27 mouse cellular contexts compared by ENCODE assay signal in the genomic region with DNA sequence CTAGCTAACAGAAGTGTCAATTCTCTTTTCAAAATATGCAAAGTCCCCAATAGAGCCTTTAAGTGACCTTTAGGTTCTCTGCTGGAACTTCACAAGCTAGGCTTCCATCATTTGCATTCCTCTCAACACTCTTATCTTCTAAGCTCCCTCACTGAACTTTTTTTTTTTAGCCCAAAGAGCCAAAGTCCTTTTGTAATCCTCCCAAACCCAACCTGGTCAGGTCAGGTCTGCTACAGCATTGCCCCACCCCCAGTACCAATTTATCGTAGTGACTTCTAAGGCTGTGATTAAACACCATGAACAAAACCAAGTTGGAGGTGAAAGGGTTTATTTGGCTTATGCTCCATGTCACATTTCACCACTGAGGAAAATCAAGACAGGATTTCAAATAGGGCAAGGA.
A peak's percentile ranks its signal among the peaks of the same experiment; 100 is the strongest.
DNase-seq lines count a peak whose midpoint lies in the region; ATAC-seq and TF ChIP-seq lines count a peak whose summit lies in the region.
"Had no signal": no experiment of that assay in that cellular context is flagged by ENCODE, and none has a peak within 500 bp of the region (broad histone marks: within the 10 kb centered on the region; RNA-seq: fewer than 3 reads in every experiment).

No protein-coding gene starts in this region.

- TF ChIP-seq CTCF in intestine, postnatal 0 days (IDR thresholded peaks at IDR 0.05; ENCODE audit: low read depth), result no peak

- no peaks in the 10 kb centered on the region for H3K9me3 ChIP-seq in intestine, embryonic 15.5 days
- no peaks in the 10 kb centered on the region for H3K9me3 ChIP-seq in intestine, postnatal 0 days (ENCODE audit: control insufficient read depth)
- no peaks in the 10 kb centered on the region for H3K9me3 ChIP-seq in intestine, embryonic 16.5 days (ENCODE audit: control insufficient read depth, low read length)
- no peaks in the 10 kb centered on the region for H3K9me3 ChIP-seq in stomach, embryonic 16.5 days (replicated peaks; ENCODE audit: control insufficient read depth, low read length)
- H3K9me3 ChIP-seq: embryonic facial prominence, embryonic 13.5 days; embryonic facial prominence, embryonic 15.5 days; forebrain, embryonic 10.5 days; forebrain, embryonic 12.5 days; G1E had no signal

- H3K27me3 ChIP-seq in intestine, embryonic 15.5 days (replicated peaks), result no peaks in the 10 kb centered on the region
- H3K27me3 ChIP-seq in intestine, postnatal 0 days (replicated peaks; ENCODE audit: control insufficient read depth, insufficient read depth, low read length), result no peaks in the 10 kb centered on the region
- H3K27me3 ChIP-seq in intestine, embryonic 16.5 days (replicated peaks; ENCODE audit: control insufficient read depth, insufficient read depth, low read length), result no peaks in the 10 kb centered on the region
- H3K27me3 ChIP-seq in stomach, embryonic 16.5 days (ENCODE audit: control insufficient read depth, insufficient read depth, low read length), result no peaks in the 10 kb centered on the region
- H3K27me3 ChIP-seq: CH12.LX; embryonic facial prominence, embryonic 13.5 days; embryonic facial prominence, embryonic 15.5 days; forebrain, embryonic 12.5 days; Patski had no signal

- 53% methylated on average over 1 of the region's 1 CpGs for WGBS in intestine, embryonic 15.5 days
- 30% methylated on average over 1 of the region's 1 CpGs for WGBS in intestine, postnatal 0 days
- 54% methylated on average over 1 of the region's 1 CpGs for WGBS in intestine, embryonic 16.5 days
- WGBS in stomach, embryonic 16.5 days, result 50% methylated on average over 1 of the region's 1 CpGs

- H3K27ac ChIP-seq in intestine, embryonic 15.5 days, result no peak overlapping the region
- H3K27ac ChIP-seq in intestine, postnatal 0 days (ENCODE audit: low read depth, low read length), result no peak overlapping the region
- H3K27ac ChIP-seq in intestine, embryonic 16.5 days (ENCODE audit: low read length), result no peak overlapping the region
- peak overlapping the region; percentile 46; the same call in 1 of the 2 replicates for H3K27ac ChIP-seq in stomach, embryonic 16.5 days (ENCODE audit: low read length)
- H3K27ac ChIP-seq: embryonic facial prominence, embryonic 13.5 days; embryonic facial prominence, embryonic 15.5 days; forebrain, embryonic 10.5 days; forebrain, embryonic 12.5 days had no signal

- peak; percentile 83 for ATAC-seq in intestine, embryonic 15.5 days
- no peak for ATAC-seq in intestine, postnatal 0 days
- peak; percentile 72 for ATAC-seq in intestine, embryonic 16.5 days
- ATAC-seq in stomach, embryonic 16.5 days (ENCODE audit: insufficient read depth, low FRiP score), result no peak
- ATAC-seq: activated CD4-positive, CD25-positive, alpha-beta regulatory T cell, adult 4 months; CD4-positive, CD25-positive, alpha-beta regulatory T cell, adult 4 months; forebrain, embryonic 14.5 days; Patski had no signal

- no peak overlapping the region for H3K4me3 ChIP-seq in intestine, embryonic 15.5 days (replicated peaks)
- H3K4me3 ChIP-seq in intestine, postnatal 0 days (ENCODE audit: low read depth, low read length), result no peak overlapping the region
- H3K4me3 ChIP-seq in intestine, embryonic 16.5 days (ENCODE audit: low read length), result no peak overlapping the region
- H3K4me3 ChIP-seq in stomach, embryonic 16.5 days (replicated peaks; ENCODE audit: low read length), result no peak overlapping the region
- H3K4me3 ChIP-seq: embryonic facial prominence, embryonic 13.5 days; embryonic facial prominence, embryonic 15.5 days; erythroblast, embryonic 14.5 days; forebrain, embryonic 10.5 days; forebrain, embryonic 12.5 days had no signal

- H3K4me1 ChIP-seq in intestine, embryonic 15.5 days (replicated peaks), result 0 out of 2 replicates have a peak, but pooled peaks cover 2% of the 10 kb centered on the region
- no peaks in the 10 kb centered on the region for H3K4me1 ChIP-seq in intestine, postnatal 0 days (replicated peaks; ENCODE audit: control insufficient read depth, insufficient read depth, low read length)
- H3K4me1 ChIP-seq in intestine, embryonic 16.5 days (ENCODE audit: control insufficient read depth, insufficient read depth, low read length), result no peaks in the 10 kb centered on the region
- peaks cover 3% of the 10 kb centered on the region; the same call in 1 of the 2 replicates for H3K4me1 ChIP-seq in stomach, embryonic 16.5 days (ENCODE audit: control insufficient read depth, insufficient read depth, low read length)
- H3K4me1 ChIP-seq: embryonic facial prominence, embryonic 13.5 days; embryonic facial prominence, embryonic 15.5 days; forebrain, embryonic 10.5 days; forebrain, embryonic 12.5 days had no signal

- no peak overlapping the region for H3K9ac ChIP-seq in intestine, embryonic 15.5 days
- H3K9ac ChIP-seq in intestine, postnatal 0 days (ENCODE audit: low read depth, low read length), result no peak overlapping the region
- no peak overlapping the region for H3K9ac ChIP-seq in intestine, embryonic 16.5 days (ENCODE audit: low read depth, low read length)
- no peak overlapping the region for H3K9ac ChIP-seq in stomach, embryonic 16.5 days (ENCODE audit: low read length)
- H3K9ac ChIP-seq: embryonic facial prominence, embryonic 13.5 days; embryonic facial prominence, embryonic 15.5 days; forebrain, embryonic 12.5 days had no signal

- no peak overlapping the region for H3K4me2 ChIP-seq in intestine, embryonic 15.5 days (replicated peaks)
- no peak overlapping the region for H3K4me2 ChIP-seq in intestine, postnatal 0 days (replicated peaks; ENCODE audit: low read depth)
- H3K4me2 ChIP-seq in intestine, embryonic 16.5 days (ENCODE audit: low read depth, low read length), result no peak overlapping the region
- H3K4me2 ChIP-seq in stomach, embryonic 16.5 days (ENCODE audit: low read depth, low read length), result no peak overlapping the region
- H3K4me2 ChIP-seq: embryonic facial prominence, embryonic 13.5 days; embryonic facial prominence, embryonic 15.5 days; forebrain, embryonic 12.5 days had no signal

- H3K36me3 ChIP-seq in intestine, embryonic 15.5 days, result no peaks in the 10 kb centered on the region
- H3K36me3 ChIP-seq in intestine, postnatal 0 days (ENCODE audit: control insufficient read depth, insufficient read depth), result no peaks in the 10 kb centered on the region
- no peaks in the 10 kb centered on the region for H3K36me3 ChIP-seq in intestine, embryonic 16.5 days (ENCODE audit: control insufficient read depth, insufficient read depth, low read length)
- no peaks in the 10 kb centered on the region for H3K36me3 ChIP-seq in stomach, embryonic 16.5 days (ENCODE audit: control insufficient read depth, insufficient read depth, low read length)
- H3K36me3 ChIP-seq: embryonic facial prominence, embryonic 13.5 days; embryonic facial prominence, embryonic 15.5 days; forebrain, embryonic 10.5 days; forebrain, embryonic 12.5 days; G1E had no signal

- DNase-seq in yolk sac, embryonic 10.5 days (ENCODE audit: low spot score), result peak; percentile 26
- no peak for DNase-seq in embryo, embryonic 9.5 days (ENCODE audit: extremely low spot score)
- DNase-seq in urinary bladder, adult 18-20 months (ENCODE audit: low spot score in 2 of 2), result no peak
- DNase-seq: adrenal gland, adult 8-10 months; adrenal gland, postnatal 14 days; adrenal gland, postnatal 36 days; B cell, adult 2 months; cerebellum, adult 11-12 months; cerebellum, adult 2 months; cerebellum, adult 9-10 months; cerebellum, postnatal 10 days; cerebellum, postnatal 25 days had no signal

Comparison
In these comparisons a context has a peak if more than half of its experiments do, and no peak if none do; other contexts are left out.
1. ATAC-seq: peak in intestine, embryonic 15.5 days (single experiment) and intestine, embryonic 16.5 days (single experiment); none in intestine, postnatal 0 days (single experiment) and stomach, embryonic 16.5 days (single experiment).